Mouse (Mus musculus): ENCODE results near the gene AC134908.4. TPM values are rescaled to one million over a fixed set of nuclear protein-coding genes. Genes with fewer than 3 reads are reported as not detected.

AC134908.4 gene
- not detected in 2 replicates for polyA plus RNA-seq (2015; fragmentation: Nextera tagmentation; extraction: Ambion mirVana)

DNA sequence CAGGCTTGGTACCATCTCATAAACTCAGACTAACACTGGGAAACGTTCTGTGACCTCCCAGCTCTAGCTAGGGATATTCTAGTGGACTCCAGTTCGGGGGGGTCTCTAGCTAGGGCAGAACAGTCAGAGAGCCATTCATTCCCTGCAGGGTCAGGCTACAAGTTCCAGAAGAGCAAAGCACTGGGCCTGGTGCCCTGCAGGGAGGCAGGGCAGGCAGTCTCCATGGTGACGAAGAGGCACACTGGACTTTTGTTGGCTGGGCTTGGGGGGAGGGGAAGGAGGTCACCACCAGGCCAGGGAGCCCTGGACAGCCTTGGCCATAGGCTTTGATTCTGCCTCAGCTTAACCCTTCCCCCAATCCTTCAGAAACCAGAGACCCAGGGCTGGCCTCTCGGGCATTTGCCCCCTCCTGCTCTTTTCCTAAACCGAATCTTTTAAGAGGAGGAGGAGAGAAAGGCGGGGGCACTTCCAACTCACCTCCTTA lies at the start of gene AC134908.4:
Gene AC134908.4, minus strand, starts transcription at position 51 of the 484 bp plus-strand sequence.

DNA sequence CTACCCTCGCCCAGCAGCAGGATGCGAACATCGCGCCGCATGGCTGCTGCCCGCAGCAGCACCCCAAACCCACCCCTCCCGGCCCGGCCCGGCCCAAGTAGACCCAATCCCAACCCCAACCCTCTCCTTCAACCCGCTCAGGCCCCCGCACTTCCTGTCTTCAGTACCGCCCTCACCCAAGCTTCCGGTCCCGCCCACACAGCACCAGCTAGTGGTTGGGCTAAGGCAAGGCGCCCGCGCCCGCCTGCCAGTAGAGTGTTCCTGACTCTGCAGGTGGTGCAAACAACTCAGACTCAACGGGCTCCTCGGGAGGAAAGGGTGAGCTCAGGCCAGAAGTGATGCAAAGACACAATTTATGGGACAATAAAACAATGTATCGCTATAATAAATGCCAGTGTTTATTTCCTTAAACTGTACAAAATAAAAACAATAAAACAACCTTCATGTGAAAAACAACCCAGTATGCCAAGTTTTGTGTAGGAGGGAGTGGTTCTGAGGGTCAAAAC lies 49.0 kb upstream of the AC134908.4 start, which contains the start of gene Rhot2:
Gene Rhot2, minus strand, starts transcription at position 456 of the 506 bp plus-strand sequence.

DNA sequence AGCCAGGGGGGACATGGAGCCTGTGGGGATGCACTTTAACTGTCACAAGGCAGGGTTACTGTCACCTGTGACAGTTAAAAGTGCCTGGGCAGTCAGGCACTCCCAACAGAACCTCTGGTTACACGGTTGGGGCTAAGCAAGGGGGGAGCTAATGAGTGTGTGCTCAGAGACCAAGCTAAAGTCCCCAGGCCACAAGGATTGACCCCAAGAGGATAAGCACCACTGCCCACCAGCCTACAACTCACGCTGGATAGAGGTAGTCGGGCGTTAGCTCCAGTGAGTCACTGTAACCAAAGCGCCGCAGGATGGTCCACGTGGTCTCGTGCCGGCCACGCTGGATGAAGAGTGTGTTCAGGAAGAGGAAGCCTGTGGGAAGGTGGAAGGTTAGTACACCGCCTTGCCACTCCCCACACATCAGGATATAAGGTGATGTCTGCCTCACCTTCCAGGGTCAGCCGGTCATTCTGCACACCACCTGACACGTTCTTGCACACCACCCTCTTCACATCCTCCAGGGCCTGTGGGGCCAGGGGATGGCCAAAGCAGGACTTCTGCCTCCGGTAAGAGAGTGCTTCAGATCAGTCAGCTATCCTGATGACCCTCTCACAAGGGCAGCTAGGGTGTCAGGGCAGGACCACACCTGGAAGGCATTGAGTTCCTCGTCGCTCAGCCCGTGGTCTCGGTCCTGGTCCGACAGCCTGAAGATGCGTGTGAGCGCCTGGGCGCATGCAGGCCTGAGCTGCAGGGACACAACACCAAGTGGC lies 45.8 kb upstream of the AC134908.4 start, which contains the start of gene Gm20683:
Gene Gm20683, minus strand, starts transcription at position 647 of the 764 bp plus-strand sequence.

DNA sequence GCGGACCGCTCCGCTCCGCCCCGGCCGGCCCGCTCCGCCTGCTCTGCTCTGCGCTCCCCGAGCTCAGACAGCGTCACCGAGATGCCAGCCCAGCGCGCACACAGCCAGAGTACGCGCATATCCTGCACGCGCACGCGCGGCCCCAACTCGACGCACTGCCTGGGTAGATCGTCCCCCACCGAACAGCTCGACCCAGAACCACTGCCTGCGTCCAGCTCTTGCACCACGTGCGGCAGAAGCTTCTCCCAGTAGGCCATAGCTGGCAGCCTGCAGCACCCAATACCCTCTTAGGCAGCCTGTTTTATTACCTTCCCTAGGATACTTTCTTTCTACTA lies 41.6 kb upstream of the AC134908.4 start, which contains the start of gene Rhbdl1:
Gene Rhbdl1, minus strand, starts transcription at position 220 of the 335 bp plus-strand sequence.

DNA sequence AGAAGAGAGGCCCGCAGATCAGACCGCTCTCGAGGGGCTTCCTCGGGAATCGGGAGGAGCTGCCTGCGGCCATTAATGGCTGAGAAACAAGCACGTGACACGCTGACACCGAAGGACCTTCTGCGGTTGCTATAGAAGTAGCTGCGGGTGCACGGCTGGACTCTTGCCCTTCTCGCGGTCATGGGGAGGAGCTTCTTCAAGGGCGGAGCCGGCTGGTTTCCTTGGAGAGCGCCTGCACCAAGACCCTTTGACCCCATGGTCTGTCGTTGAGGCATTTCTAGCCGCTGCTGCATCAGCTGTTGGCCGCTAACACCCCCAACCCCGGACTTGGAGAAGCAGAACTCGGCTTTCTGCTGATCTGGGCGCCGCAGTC lies 37.8 kb upstream of the AC134908.4 start, which contains the start of gene Stub1:
Gene Stub1, minus strand, starts transcription at position 114 of the 373 bp plus-strand sequence.

DNA sequence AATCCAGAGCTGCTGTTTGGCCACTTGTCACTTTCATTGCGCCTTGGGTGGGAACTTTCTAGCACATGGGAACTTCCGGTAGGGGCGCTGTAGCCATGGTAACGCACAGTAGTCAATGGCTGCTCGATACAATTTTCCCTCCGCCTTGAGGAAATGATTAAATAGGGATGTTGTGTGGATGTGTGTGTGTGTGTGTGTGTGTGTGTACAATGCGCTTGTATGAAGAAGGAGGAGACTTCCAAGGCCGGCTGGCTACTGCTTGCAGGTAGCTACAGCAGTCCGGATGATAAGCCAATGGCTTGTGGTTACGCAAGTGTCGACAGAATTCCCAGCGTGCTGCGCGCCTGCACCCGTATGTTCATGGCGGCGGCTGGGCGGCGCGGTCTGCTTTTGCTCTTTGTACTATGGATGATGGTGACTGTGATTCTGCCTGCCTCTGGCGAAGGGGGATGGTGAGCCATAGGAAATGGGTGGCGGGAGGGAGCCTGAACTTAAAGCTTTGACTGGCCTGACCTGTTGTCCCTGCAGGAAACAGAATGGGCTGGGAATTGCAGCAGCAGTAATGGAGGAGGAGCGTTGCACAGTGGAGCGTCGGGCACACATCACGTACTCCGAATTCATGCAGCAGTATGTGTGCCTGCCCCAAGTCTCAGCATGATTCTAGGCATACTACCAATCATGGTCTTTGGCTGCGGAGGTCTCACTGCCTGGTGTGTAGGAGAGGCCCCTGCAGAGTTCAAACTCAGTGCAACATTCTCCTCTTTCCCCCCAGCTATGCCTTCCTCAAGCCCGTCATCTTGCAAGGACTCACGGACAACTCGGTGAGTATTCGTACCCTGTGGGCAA lies 33.5 kb upstream of the AC134908.4 start, which contains the start of gene Jmjd8:
Gene Jmjd8, plus strand, starts transcription at position 156 of the 846 bp plus-strand sequence.

DNA sequence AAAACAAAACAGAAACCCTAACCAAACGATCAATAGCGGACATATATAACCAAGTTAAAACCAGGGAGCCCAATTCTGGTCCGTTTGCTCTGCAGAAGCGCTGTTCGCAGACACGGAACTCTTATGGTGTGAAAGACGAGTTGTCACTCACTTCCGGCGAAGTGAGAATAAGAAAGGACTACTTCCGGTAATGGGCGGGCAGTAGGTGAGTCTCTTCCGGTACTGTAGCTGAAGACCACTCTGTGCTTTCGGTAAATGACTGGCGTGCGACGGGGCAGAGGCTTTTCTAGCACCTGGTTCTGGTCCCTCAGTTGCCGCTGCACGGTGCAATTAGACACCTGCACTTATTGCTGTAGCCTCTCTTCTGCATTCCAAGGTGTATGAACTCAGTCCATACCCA lies 28.0 kb upstream of the AC134908.4 start, which contains the start of gene Wdr24:
Gene Wdr24, plus strand, starts transcription at position 176 of the 400 bp plus-strand sequence.

DNA sequence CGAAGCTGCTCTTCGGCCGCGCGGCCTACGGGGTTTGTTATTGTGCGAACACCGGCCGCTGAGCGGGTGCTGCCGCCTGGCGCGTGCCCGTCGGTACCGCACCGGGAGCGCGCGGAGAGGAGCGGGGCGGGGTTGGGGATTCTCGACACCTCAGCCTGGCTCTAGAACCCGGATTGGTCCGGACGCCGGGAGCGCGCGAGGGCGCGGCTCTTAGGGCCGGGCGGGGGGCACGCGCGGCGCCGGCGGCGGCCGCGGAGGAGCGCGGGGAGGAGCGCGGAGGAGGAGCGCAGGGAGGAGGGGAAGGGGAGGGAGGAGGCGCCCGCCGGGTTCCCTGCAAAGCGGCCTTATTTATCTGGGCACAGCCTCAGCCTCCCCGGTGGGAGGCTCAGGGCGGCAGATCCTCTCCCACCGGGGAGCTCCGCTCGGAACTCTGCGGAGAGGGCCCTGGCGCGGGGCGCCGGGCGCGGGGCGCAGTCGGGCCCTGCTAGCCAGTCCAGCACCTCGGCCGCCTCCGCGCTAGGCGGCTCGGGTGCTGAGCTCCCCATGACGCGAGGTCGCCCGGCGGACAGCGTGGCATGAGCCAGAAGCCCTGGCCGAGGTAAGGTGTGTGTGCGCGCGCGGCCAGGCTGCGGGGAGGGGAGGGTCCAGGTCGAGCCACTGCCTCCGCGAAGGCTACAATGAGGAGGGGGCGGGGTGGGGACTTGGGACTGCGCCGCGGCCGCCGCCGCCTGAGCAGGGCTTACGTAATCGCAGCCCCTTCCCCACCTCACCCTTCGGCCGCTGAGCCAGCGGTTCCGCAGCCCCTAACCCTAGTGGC lies 13.5 kb upstream of the AC134908.4 start, which contains the start of gene Fbxl16:
Gene Fbxl16, plus strand, starts transcription at position 297 of the 817 bp plus-strand sequence.

DNA sequence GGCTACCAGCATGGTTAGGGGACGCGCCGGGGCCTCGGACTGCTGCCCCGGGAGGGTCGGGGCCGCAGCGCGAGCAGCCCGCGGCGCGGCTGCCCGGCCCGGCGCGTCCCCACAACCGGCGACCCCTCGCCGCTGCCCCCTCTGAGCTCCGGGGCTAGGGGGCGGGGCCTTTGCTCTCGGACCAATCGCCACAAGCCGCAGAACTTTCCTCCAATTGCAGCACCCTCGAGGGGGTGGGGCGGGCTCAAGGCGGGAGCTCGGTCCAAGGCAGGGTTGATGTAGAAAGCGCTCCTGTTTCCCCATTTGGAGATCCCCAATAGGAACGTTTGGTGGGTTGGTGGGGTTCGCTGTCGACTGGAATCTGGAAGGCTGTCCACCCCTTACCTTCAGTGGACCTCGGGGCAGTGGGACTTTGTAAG lies 1.5 kb upstream of the AC134908.4 start, which contains the start of gene Metrn:
Gene Metrn, minus strand, starts transcription at position 186 of the 419 bp plus-strand sequence.

DNA sequence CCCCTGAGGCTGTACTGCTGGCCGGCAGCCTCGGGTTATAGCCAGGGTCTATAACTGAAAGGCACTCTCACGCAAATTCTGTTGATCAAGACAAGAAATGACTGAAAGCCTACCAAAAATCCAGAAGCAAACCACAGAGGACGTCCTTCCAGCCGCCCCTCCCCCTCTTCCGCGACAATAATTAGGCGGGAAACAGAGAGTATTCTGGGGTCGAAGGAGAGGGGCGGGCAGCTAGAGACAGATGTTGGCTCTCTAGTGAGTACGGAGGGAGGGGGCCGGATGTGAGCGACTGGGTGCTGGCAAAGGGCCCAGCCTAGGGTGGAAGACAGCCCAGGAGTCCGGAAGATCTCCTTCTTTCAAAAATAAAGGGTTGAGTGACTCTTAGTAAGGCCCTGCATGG lies 2.8 kb downstream of the AC134908.4 start, which contains the start of gene Fam173a:
Gene Fam173a, minus strand, starts transcription at position 287 of the 400 bp plus-strand sequence.

DNA sequence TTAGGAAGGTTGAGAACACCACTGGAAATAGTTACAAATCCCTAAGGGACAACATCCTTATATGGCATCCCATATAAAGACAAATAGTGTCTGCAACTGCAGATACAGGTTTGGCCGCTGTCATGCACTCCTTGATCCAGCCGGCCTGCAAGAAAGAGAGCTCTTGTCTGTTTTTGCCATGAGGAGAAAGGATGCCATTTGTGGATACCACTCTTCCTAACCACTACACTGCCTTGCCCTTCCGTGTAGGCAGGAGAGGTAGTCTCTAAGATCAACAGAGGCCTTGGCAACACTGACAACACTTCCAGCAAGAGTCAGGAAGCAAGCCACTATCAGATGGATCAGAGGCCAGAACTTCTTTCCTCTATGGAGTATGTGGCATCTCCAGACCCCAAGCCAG lies 9.2 kb downstream of the AC134908.4 start, which contains the start of gene Ccdc78:
Gene Ccdc78, plus strand, starts transcription at position 301 of the 400 bp plus-strand sequence.

DNA sequence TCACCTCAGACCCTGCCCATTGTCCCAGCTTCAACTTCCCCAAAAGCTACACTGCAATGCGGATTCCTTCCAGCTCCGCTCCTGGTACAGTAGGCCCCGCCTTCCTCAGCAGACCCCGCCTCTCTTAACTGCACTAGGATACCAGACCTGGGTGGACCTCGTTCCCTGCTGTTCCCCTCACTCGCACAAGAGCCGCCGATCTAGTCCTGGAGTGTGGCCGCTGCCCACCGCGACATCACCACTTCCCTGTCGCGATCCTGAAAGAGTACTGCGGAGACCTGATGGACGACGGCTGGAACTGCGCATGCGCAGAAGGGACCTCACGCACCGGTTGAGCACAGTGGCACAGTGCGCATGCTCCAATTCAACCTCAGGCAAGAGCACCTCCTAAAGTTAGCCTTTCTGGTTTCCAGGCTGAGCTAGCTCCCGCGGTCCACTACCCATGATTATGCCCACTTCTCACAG lies 10.1 kb downstream of the AC134908.4 start, which contains the start of gene Haghl:
Gene Haghl, minus strand, starts transcription at position 393 of the 465 bp plus-strand sequence.

DNA sequence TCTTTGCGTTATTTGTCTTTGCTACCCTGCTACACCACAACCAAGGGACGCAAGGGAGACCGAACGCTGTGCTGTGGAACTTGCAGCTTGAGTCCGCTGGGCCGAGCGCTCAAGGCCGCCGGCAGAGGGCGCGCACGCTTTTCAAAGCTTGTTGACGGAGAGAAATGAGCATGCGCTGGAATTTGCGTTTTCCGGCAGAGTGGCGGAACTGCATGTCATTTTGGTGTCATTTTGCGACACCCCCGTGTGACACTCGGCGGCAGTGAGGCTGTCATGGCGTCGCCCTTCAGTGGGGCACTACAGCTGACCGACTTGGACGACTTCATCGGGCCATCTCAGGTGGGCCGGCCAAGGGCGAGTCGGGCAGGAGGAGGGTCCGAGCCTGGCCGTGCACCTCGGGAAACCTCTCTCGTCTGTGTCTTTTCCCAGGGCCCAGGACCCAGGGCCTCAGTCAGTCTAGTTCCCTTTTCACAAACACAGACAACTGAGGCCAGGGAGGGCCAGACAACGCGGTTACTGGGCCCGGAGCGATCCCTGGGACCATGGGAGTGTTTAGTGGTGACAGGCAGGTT lies 21.8 kb downstream of the AC134908.4 start, which contains the start of gene Narfl:
Gene Narfl, plus strand, starts transcription at position 228 of the 572 bp plus-strand sequence.

DNA sequence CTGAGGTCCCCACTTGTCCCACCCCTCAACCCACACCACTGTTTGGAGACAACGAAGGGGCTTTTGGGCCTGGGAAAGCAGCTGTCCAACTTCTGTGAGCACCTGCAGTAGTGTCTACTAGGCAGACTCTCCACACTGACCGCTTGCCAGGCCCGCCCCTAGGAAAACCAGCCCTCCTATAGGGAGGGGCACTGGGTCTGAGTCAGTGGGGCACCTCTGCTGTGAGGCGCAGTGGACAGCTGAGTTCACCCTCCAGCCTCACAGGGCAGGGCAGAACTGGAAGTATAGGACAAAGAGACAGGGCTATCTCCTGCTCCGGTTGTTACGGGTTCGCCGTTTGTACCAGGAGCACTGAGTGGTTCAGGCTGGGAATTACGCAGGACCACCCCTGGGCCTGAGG lies 41.2 kb downstream of the AC134908.4 start, which contains the start of gene Msln:
Gene Msln, minus strand, starts transcription at position 138 of the 400 bp plus-strand sequence.

Other genes starting within 250 kb of the AC134908.4 start
- gene Sox8, start 225.0 kb downstream of the AC134908.4 start, polyA plus RNA-seq (2015; fragmentation: Nextera tagmentation; extraction: Ambion mirVana), result 0.17 and 0.22 TPM in 2 replicates
- gene Lmf1, start 216.6 kb downstream of the AC134908.4 start, polyA plus RNA-seq (2015; fragmentation: Nextera tagmentation; extraction: Ambion mirVana), result 6.1 and 7.9 TPM in 2 replicates
- gene Gng13, start 78.5 kb downstream of the AC134908.4 start, polyA plus RNA-seq (2015; fragmentation: Nextera tagmentation; extraction: Ambion mirVana), result 0.97 and 2.3 TPM in 2 replicates
- gene Chtf18, start 68.2 kb downstream of the AC134908.4 start, polyA plus RNA-seq (2015; fragmentation: Nextera tagmentation; extraction: Ambion mirVana), result 23.3 and 29.4 TPM in 2 replicates
- 9.7 and 10.3 TPM in 2 replicates for gene Rpusd1, start 68.0 kb downstream of the AC134908.4 start, polyA plus RNA-seq (2015; fragmentation: Nextera tagmentation; extraction: Ambion mirVana)
- gene Mslnl, start 59.6 kb downstream of the AC134908.4 start, polyA plus RNA-seq (2015; fragmentation: Nextera tagmentation; extraction: Ambion mirVana), result not detected in 2 replicates
- 66.0 and 71.7 TPM in 2 replicates for gene Msln, start 41.3 kb downstream of the AC134908.4 start, polyA plus RNA-seq (2015; fragmentation: Nextera tagmentation; extraction: Ambion mirVana)
- gene Narfl, start 21.9 kb downstream of the AC134908.4 start, polyA plus RNA-seq (2015; fragmentation: Nextera tagmentation; extraction: Ambion mirVana), result 17.6 and 18.6 TPM in 2 replicates
- 24.5 and 25.5 TPM in 2 replicates for gene Haghl, start 10.0 kb downstream of the AC134908.4 start, polyA plus RNA-seq (2015; fragmentation: Nextera tagmentation; extraction: Ambion mirVana)
- 0.10 and 0.19 TPM in 2 replicates for gene Ccdc78, start 9.1 kb downstream of the AC134908.4 start, polyA plus RNA-seq (2015; fragmentation: Nextera tagmentation; extraction: Ambion mirVana)
- 64.4 and 68.0 TPM in 2 replicates for gene Fam173a, start 2.8 kb downstream of the AC134908.4 start, polyA plus RNA-seq (2015; fragmentation: Nextera tagmentation; extraction: Ambion mirVana)
- gene Metrn, start 1.5 kb upstream of the AC134908.4 start, polyA plus RNA-seq (2015; fragmentation: Nextera tagmentation; extraction: Ambion mirVana), result 42.7 and 43.8 TPM in 2 replicates
- 0.38 and 0.73 TPM in 2 replicates for gene Fbxl16, start 13.4 kb upstream of the AC134908.4 start, polyA plus RNA-seq (2015; fragmentation: Nextera tagmentation; extraction: Ambion mirVana)
- 9.9 and 11.4 TPM in 2 replicates for gene Wdr24, start 28.0 kb upstream of the AC134908.4 start, polyA plus RNA-seq (2015; fragmentation: Nextera tagmentation; extraction: Ambion mirVana)
- 12.0 and 13.3 TPM in 2 replicates for gene Jmjd8, start 33.2 kb upstream of the AC134908.4 start, polyA plus RNA-seq (2015; fragmentation: Nextera tagmentation; extraction: Ambion mirVana)
- 123 and 132 TPM in 2 replicates for gene Stub1, start 37.7 kb upstream of the AC134908.4 start, polyA plus RNA-seq (2015; fragmentation: Nextera tagmentation; extraction: Ambion mirVana)
- gene Rhbdl1, start 41.6 kb upstream of the AC134908.4 start, polyA plus RNA-seq (2015; fragmentation: Nextera tagmentation; extraction: Ambion mirVana), result 1.4 and 1.9 TPM in 2 replicates
- 1.0 and 1.1 TPM in 2 replicates for gene Gm20683, start 46.1 kb upstream of the AC134908.4 start, polyA plus RNA-seq (2015; fragmentation: Nextera tagmentation; extraction: Ambion mirVana)
- gene Rhot2, start 49.2 kb upstream of the AC134908.4 start, polyA plus RNA-seq (2015; fragmentation: Nextera tagmentation; extraction: Ambion mirVana), result 12.9 and 13.5 TPM in 2 replicates
- gene Wdr90, start 65.8 kb upstream of the AC134908.4 start, polyA plus RNA-seq (2015; fragmentation: Nextera tagmentation; extraction: Ambion mirVana), result 10.9 and 12.9 TPM in 2 replicates
- 38.2 and 38.4 TPM in 2 replicates for gene Mcrip2, start 73.1 kb upstream of the AC134908.4 start, polyA plus RNA-seq (2015; fragmentation: Nextera tagmentation; extraction: Ambion mirVana)
- gene Mettl26, start 79.4 kb upstream of the AC134908.4 start, polyA plus RNA-seq (2015; fragmentation: Nextera tagmentation; extraction: Ambion mirVana), result 34.2 and 34.8 TPM in 2 replicates
- 0.30 and 0.38 TPM in 2 replicates for gene Wfikkn1, start 85.2 kb upstream of the AC134908.4 start, polyA plus RNA-seq (2015; fragmentation: Nextera tagmentation; extraction: Ambion mirVana)
- 7.1 and 9.0 TPM in 2 replicates for gene Rab40c, start 124.1 kb upstream of the AC134908.4 start, polyA plus RNA-seq (2015; fragmentation: Nextera tagmentation; extraction: Ambion mirVana)
- 119 and 130 TPM in 2 replicates for gene Pigq, start 149.3 kb upstream of the AC134908.4 start, polyA plus RNA-seq (2015; fragmentation: Nextera tagmentation; extraction: Ambion mirVana)
- 7.8 and 8.1 TPM in 2 replicates for gene Nhlrc4, start 149.3 kb upstream of the AC134908.4 start, polyA plus RNA-seq (2015; fragmentation: Nextera tagmentation; extraction: Ambion mirVana)
- 0.07 and 0.11 TPM in 2 replicates for gene A930017K11Rik, start 156.9 kb upstream of the AC134908.4 start, polyA plus RNA-seq (2015; fragmentation: Nextera tagmentation; extraction: Ambion mirVana)
- gene Capn15, start 190.1 kb upstream of the AC134908.4 start, polyA plus RNA-seq (2015; fragmentation: Nextera tagmentation; extraction: Ambion mirVana), result 15.0 and 15.2 TPM in 2 replicates

Data from spleen, postnatal 0 days (tissue).